Mouse (Mus musculus): ENCODE measurements at regions not wholly inside any gene's neighbourhood (a gene's known extent, or its start where the extent isn't known, plus 50 kb on each side); places are given as distances from the start of the nearest gene placed in this dataset.
"Not testable (repeated sequence)": the region's sequence is repeated elsewhere in the genome, so short reads cannot be mapped to it uniquely, and the experiment has no call there.

GRCm38 (mm10) chr3:149084861-149085598 lies 94.7 kb upstream of the Adgrl2 start:
- intact Hi-C loops (cut with DNase I), result no loop called here

GRCm38 (mm10) chr3:149083391-149083790 lies 93.0 kb upstream of the Adgrl2 start:
- intact Hi-C loops (cut with DNase I), result no loop called here

GRCm38 (mm10) chr3:149078881-149079280 lies 88.5 kb upstream of the Adgrl2 start:
- intact Hi-C loops (cut with DNase I), result no loop called here

- intact Hi-C loops (cut with DNase I), result no loop called here
Observed at GRCm38 (mm10) chr3:149076928-149077551, 86.7 kb upstream of the Adgrl2 start.

GRCm38 (mm10) chr3:149075488-149075851 lies 85.1 kb upstream of the Adgrl2 start:
- intact Hi-C loops (cut with DNase I), result no loop called here

- intact Hi-C loops (cut with DNase I), result no loop called here
Observed at GRCm38 (mm10) chr3:149074658-149075487, 84.5 kb upstream of the Adgrl2 start.

GRCm38 (mm10) chr3:149070201-149070600 lies 79.8 kb upstream of the Adgrl2 start:
- intact Hi-C loops (cut with DNase I), result no loop called here

- intact Hi-C loops (cut with DNase I), result no loop called here
Observed at GRCm38 (mm10) chr3:149069436-149069835, 79.1 kb upstream of the Adgrl2 start.

GRCm38 (mm10) chr3:149068821-149069220 lies 78.5 kb upstream of the Adgrl2 start:
- intact Hi-C loops (cut with DNase I), result no loop called here

- intact Hi-C loops (cut with DNase I), result no loop called here
Observed at GRCm38 (mm10) chr3:149067758-149068157, 77.4 kb upstream of the Adgrl2 start.

GRCm38 (mm10) chr3:149055077-149055476 lies 64.7 kb upstream of the Adgrl2 start:
- intact Hi-C loops (cut with DNase I), result no loop called here

- intact Hi-C loops (cut with DNase I), result not testable (repeated sequence)
Observed at GRCm38 (mm10) chr3:149052295-149052902, 62.0 kb upstream of the Adgrl2 start.

GRCm38 (mm10) chr3:149045343-149045742 lies 55.0 kb upstream of the Adgrl2 start:
- intact Hi-C loops (cut with DNase I), result no loop called here

GRCm38 (mm10) chr3:149043901-149044300 lies 53.5 kb upstream of the Adgrl2 start:
- intact Hi-C loops (cut with DNase I), result no loop called here

- intact Hi-C loops (cut with DNase I), result no loop called here
Observed at GRCm38 (mm10) chr3:149042527-149042926, 52.2 kb upstream of the Adgrl2 start.

GRCm38 (mm10) chr3:149041188-149041587 lies 50.8 kb upstream of the Adgrl2 start:
- intact Hi-C loops (cut with DNase I), result no loop called here
